Mouse (Mus musculus) bone marrow, adult 2 months (tissue): ENCODE data around the gene Anxa9. TPM values are rescaled to one million over a fixed set of nuclear protein-coding genes. Genes with fewer than 3 reads are reported as not detected.
A peak's percentile ranks its signal among the peaks of the same experiment; 100 is the strongest.

ENCODE experiments used
- H3K27ac ChIP-seq: fragments of 200-500 bp; 2 replicates; pipeline ENCODE4 v1.5.1; 2012; ENCODE audit warnings: low read depth, mild to moderate bottlenecking, control low read depth, inconsistent platforms, low read length; ENCODE audit not compliant: control insufficient read depth, poor library complexity, insufficient read depth
- H3K4me1 ChIP-seq: fragments of 200-500 bp; 2 replicates; pipeline ENCODE4 v1.6.1; 2011; ENCODE audit warnings: low read length; ENCODE audit not compliant: control insufficient read depth, insufficient read depth
- H3K4me3 ChIP-seq: fragments of 200-500 bp; replicated peaks from 2 replicates; pipeline ENCODE3; 2011; ENCODE audit warnings: mild to moderate bottlenecking, low read depth, low read length, control low read depth; ENCODE audit not compliant: control insufficient read depth
- CTCF ChIP-seq: fragments of 200-500 bp; IDR thresholded peaks from 2 replicates; pipeline ENCODE4 v1.5.1; 2011; ENCODE audit warnings: low read length, control low read depth; ENCODE audit not compliant: control insufficient read depth, insufficient read depth
- POLR2A ChIP-seq: fragments of 200-500 bp; IDR thresholded peaks from 2 replicates; pipeline ENCODE4 v1.6.1; 2011; ENCODE audit warnings: low read depth, mild to moderate bottlenecking, control low read depth, low read length, borderline replicate concordance; ENCODE audit not compliant: control insufficient read depth
- WGBS: fragments of 180-500 bp; shearing (Covaris S2); methylation state at CpG from one replicate; pipeline ENCODE4 v1.1.7; 2018; 5-methylcytosine and 5-hydroxymethylcytosine counted together
- polyA plus RNA-seq: library from polyadenylated mRNA; stranded (reverse); fragments of >200 nt; gene quantifications from 2 replicates; pipeline ENCODE4 v1.2.4, GENCODE M21; 2011; ENCODE audit warnings: low replicate concordance; ENCODE audit not compliant: missing spikeins, insufficient read depth, insufficient read length

Gene Anxa9
- polyA plus RNA-seq, 1 experiment: 4.3 TPM

DNA sequence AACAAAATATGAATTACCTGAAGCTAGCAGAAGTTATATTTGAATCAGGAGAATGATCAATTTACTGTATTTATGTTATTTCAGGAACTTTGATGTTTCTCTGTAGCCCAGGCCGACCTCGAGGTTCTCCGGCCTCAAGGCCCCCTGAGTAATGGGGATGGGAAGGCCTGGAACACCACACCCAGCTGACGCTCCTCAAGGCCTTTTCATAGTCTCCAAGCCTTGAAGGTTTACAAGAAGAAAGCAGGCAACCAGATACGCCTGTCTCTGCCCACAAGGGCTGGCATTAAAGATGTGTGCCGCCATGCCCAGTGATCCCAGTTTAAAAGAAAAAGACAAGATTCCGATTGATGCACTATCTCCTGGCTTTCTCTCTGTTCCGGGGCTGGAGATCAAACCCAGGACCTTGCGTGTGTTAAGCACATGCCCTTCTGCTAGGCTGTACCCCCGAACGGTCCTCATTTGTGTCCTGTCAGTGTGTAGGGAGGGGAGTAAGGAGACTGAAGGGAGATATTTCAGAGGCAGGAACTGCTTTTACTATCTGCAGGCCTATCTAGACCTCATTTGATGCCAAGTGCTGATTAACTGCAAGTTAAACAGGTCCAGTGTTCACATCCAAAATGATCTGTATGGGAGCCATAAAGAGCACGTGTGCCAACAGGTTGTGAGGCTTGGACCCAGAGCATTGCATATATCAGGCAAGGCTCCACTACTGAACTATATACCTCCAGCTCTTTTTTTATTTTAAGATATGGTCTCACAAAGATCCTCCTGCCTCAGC is 22.3 kb downstream of the Anxa9 start:
- H3K27ac ChIP-seq: no peak overlapping the region
- TF ChIP-seq POLR2A (no peak), CTCF (no peak)
- WGBS: 89% methylated on average over 12 of the region's 12 CpGs
- no peak overlapping the region for H3K4me3 ChIP-seq
- H3K4me1 ChIP-seq: no peaks in the 10 kb centered on the region

DNA sequence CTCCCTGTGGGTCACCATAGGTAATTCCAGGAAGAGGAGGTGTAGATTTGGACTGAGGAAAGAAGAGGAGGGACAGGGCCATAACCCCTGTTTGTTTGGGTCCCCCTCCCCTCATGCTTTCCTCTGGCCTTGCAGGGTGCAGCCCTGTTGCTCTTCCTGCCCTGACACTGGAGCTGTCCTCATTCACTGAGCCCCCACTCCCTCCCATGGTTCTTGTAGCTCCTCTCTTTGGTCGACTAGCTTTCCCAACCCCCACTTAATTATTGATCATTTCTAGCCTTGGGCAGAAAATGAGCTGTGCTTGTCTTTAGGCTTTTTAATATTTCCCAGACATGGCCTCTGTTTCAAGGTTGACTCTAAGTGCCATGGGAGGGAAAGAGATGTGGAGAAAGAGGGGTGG is 22.9 kb downstream of the Anxa9 start:
- Histone ChIP-seq H3K4me1 (no peaks in the 10 kb centered on the region), H3K4me3 (peak overlapping the region; percentile 79), H3K27ac (no peak overlapping the region; the same call in 1 of the 2 replicates)
- 26% methylated on average over 1 of the region's 1 CpGs for WGBS
- TF ChIP-seq CTCF (no peak), POLR2A (no peak)

DNA sequence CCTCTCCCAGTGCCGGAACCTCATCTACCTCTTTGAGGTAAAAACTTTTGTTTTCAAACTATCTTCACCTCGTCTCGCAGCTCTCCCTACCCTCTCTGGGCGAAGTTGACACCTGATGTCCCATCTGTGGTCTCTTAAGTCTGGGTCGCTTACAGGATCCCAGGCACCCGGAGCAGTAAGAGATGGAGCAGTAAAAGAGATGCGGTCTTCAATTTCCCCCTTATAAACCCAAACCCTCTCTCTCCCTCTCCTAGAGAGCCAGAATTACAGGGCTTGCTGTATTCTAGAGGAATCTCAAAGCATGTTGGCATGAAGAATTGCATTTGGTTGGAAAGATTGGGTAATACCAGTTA is 23.4 kb downstream of the Anxa9 start:
- WGBS: 2% methylated on average over 7 of the region's 7 CpGs
- peak overlapping the region; percentile 79 for H3K4me3 ChIP-seq
- H3K4me1 ChIP-seq: no peaks in the 10 kb centered on the region
- TF ChIP-seq POLR2A (no peak), CTCF (no peak)
- H3K27ac ChIP-seq: peak overlapping the region; percentile 98

DNA sequence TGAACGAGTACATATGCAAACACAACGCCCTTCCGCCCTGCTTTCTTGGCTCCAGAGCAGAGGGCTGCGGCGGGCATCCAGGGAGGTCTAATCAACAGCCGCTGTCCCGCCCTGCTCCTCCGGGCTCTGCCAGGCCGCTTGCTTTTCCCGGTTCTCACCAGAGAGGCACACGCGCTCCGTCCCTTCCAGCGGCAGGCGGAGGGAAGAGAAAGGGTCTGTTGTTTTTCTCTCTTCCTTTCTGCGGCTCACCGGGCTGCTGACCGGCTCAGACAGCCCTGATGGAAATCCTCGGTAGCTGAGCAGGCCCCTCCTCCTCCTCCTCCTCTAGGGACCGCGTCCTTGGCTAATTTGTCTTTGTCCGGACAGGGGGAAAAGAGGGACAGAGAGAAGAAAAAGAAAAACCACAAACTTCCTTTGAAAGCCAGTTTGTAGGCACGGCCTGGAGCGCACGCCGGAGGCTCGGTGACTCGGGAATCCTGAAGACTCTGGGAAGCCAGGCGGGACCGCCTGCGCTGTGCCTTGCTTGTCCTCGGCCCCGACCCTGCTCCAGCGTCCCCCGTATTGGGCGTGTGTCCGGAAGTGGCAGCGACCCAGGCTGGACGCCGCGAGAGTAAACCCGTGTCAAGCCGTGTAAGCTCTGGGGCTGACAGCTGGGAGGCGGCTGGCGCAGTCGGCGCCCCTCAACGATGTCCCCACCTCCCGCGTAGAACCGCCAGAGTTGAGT is 23.9 kb downstream of the Anxa9 start:
- Histone ChIP-seq H3K27ac (peak overlapping the region; percentile 98), H3K4me1 (no peaks in the 10 kb centered on the region; the same call in 1 of the 2 replicates), H3K4me3 (peak overlapping the region; percentile 79)
- WGBS: under 1% methylated on average over 51 of the region's 51 CpGs
- no peak for TF ChIP-seq CTCF
- TF ChIP-seq POLR2A: peak; percentile 76

DNA sequence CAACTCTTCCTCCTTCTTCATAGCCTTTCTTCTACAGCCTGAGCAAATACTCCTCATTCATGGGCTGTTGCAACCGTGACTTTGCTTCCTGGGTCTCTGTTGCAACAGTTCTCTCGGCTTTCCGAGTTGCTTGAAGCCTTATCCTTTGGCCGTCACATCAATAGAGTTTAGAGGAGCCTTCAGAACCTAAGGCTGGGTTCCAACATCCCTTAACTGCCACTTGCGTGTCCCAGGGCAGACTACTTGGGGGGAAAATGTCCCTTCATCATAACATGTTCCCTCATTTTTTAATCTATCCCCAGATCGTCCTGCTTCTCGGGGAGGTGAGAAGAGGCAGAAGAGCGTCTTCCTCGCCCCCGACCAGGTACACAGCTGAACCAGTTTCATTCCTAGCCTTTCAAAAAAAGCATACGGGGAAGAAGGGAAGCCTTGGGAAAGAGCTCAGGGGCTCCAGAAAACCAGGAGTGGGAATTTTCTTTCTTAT is 24.6 kb downstream of the Anxa9 start:
- H3K4me3 ChIP-seq: peak overlapping the region; percentile 79
- H3K27ac ChIP-seq: peak overlapping the region; percentile 98
- no peaks in the 10 kb centered on the region; the same call in 1 of the 2 replicates for H3K4me1 ChIP-seq
- under 1% methylated on average over 11 of the region's 11 CpGs for WGBS
- TF ChIP-seq POLR2A: 0 out of 2 replicates have a peak, but pooled peaks have one; percentile 14
- no peak for TF ChIP-seq CTCF

DNA sequence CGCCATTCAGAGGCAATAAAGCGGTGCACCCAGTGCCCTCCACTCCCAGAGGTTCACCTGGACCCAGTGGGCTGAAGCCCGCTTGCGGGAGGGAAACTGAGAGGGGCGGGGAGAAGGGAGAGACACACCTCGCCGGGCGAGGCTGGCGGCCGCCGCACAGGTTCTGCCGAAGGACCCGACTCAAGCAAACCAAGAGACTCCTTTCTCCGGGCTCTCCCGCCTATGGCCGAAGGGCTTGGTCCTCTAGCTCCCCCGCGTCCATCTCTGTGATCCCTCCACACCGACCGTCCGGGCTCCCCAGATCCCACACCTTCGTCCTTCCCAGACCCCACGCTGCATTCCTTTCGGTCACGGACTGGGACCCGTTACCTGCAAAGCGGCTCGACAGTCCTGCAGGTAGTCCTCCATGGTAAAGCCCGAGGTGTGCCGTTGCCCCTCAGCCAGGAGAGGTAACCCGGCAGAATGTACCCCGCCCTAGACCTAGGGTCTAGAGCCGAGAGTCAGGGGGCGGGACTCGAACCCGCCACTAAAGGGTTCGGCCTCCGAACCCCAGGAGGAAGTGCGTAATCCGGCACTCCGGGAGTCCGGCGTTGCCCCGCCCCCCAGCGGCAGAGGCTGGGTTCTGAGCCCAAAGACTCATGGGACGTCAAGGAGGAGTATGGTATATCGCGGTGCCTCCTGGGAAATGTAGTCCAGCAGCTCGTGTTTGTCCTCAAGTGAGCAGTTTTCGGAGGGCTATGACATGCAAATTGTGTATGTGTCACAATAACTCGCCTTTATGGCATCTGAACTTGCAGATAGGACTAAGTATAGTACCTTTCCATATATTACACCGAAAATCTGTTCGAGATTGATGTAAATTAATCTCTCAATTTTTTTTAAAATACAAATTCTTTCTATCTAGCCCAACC is 25.5 kb downstream of the Anxa9 start, which contains the start of the genes Mindy1 and Prune1:
Gene Mindy1 (plus strand): TSS at position 130 of the 911 bp plus-strand sequence.
Gene Prune1 (minus strand): TSS at position 861 of the 911 bp plus-strand sequence.
- H3K4me1 ChIP-seq: no peaks in the 10 kb centered on the region; the same call in 1 of the 2 replicates
- H3K4me3 ChIP-seq: peak within 1 kb of the TSS; percentile 83
- under 1% methylated on average over 53 of the region's 53 CpGs for WGBS
- TF ChIP-seq POLR2A: no peak
- TF ChIP-seq CTCF: no peak
- peak within 1 kb of the TSS; percentile 98 for H3K27ac ChIP-seq

DNA sequence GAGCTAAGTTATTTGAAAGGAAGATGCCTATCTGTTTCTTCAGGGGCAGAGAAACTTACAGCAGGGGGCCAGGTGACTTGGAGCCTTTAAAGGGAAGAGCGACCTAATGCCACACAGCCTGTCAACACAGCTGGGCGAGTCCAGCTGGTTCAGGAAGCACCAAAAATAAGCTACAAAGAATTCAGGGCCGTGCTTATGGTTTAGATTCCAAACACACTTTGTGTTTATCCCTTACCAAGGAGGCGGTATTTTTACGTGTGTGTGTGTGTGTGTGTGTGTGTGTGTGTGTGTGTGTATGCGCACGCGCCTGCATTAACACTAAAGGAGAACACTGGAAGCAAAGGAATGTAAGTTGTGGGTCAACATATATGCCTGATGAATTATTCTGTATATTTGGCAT is 26.2 kb downstream of the Anxa9 start:
- Histone ChIP-seq H3K4me3 (peak overlapping the region; percentile 37), H3K27ac (peak overlapping the region; percentile 84; the same call in 1 of the 2 replicates), H3K4me1 (no peaks in the 10 kb centered on the region; the same call in 1 of the 2 replicates)
- 3% methylated on average over 8 of the region's 8 CpGs for WGBS
- TF ChIP-seq CTCF: no peak
- TF ChIP-seq POLR2A: no peak
